In the genomic region with DNA sequence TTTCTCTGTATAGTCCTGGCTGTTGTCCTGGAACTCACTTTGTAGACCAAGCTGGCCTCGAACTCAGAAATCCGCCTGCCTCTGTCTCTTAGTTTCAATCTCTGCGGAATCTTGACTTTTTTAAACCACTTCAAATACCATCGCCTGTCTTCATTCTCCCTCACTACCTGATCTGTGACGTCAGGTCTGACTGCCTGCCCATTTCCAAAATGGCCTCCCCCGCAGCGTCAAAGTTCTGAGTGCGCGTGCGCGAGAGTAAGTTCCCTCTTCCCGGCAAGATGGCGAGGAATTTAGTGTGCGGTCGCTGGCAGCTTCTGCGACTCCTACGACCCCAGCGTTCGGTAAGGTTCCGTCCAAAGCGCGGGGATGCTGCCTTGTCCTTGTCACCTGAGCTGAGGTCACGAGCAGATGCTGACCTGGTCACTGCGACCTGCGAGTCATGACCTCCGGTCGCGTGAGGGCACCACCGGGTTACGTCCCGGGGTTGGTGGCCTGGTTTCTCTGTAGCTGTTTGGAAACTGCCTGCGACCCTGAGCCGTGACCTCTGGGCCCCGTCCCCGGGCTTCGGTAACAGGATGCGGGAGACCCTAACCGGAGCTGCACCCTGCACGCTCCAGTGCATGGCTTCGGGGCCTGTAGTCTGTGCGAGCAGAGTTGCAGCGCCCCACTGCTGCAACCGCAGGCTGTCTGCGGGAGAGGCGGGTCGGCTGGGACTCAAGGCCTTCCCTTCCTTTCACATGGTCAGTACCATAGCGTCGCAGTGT, we compare ENCODE assay signal across 1 mouse cellular context.
TF ChIP-seq lines count a peak whose summit lies in the region.

Gene Oxa1l (plus strand): TSS at position 258 of the 764 bp plus-strand sequence.

TF ChIP-seq in MEL, 35 proteins besides CTCF, POLR2A, EP300 and RAD21 (continued from another document):
- peak; percentile 95 for TF ChIP-seq HCFC1 (IDR thresholded peaks at IDR 0.05; ENCODE audit: low read depth, low read length)
- TF ChIP-seq CHD1 (IDR thresholded peaks at IDR 0.05; ENCODE audit: low read depth, low read length): no peak
- TF ChIP-seq POLR2AphosphoS2 (IDR thresholded peaks at IDR 0.05; ENCODE audit: low read length): peak; percentile 85; the same call in 1 of the 2 replicates
- peak; percentile 37; the same call in 1 of the 2 replicates for TF ChIP-seq GATA1 (IDR thresholded peaks at IDR 0.05; ENCODE audit: low read depth, low read length)
- TF ChIP-seq CHD2 (IDR thresholded peaks at IDR 0.05; ENCODE audit: low read length): no peak; the same call in 1 of the 2 replicates
- TF ChIP-seq TBP (IDR thresholded peaks at IDR 0.05; ENCODE audit: low read depth, low read length): peak; percentile 89
- no peak for TF ChIP-seq MYC (IDR thresholded peaks at IDR 0.05; ENCODE audit: low read depth, low read length)
